Mouse (Mus musculus): ENCODE measurements around the gene Llgl1.

- TF ChIP-seq CTCF (IDR thresholded peaks at IDR 0.05; ENCODE audit: low read depth, low read length), result no peak
- no peak for TF ChIP-seq POLR2A (IDR thresholded peaks at IDR 0.05; ENCODE audit: borderline replicate concordance, low read depth, low read length)
These were observed at the start of gene Llgl1 for GRCm38 (mm10) chr11:60699524-60700075.
